Mouse (Mus musculus): ENCODE data around the gene Fbxo40.
A peak's percentile ranks its signal among the peaks of the same experiment; 100 is the strongest.

Fbxo40 gene

GRCm38 (mm10) chr16:36989999-36990625 is at the start of gene Fbxo40:
Gene Fbxo40 (minus strand): TSS chr16:36990467.
- no peak for DNase-seq (ENCODE audit: low read depth, low spot score)

- DNase-seq (ENCODE audit: low read depth, low spot score): no peak
These were observed 44.5 kb upstream of the Fbxo40 start for GRCm38 (mm10) chr16:37034751-37035150.

- no peak for DNase-seq (ENCODE audit: low read depth, low spot score)
These were observed 41.7 kb upstream of the Fbxo40 start for GRCm38 (mm10) chr16:37031996-37032395.

DNA sequence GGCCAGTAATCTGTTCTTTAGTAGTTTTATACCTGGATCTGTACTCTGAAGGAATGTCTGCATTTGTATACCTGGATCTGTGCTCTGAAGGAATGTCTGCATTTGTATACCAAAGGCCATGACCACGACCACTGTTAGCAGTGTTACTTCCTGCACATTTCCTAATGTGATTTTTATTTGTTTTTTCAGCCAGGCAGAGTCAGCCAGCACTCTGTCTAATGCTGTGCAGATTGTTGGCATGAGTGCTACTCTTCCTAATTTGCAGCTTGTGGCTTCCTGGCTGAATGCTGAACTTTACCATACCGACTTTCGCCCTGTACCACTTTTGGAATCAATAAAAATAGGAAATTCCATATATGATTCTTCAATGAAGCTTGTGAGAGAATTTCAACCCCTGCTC is 37.3 kb upstream of the Fbxo40 start:
- no peak for DNase-seq (ENCODE audit: low read depth, low spot score)

DNA sequence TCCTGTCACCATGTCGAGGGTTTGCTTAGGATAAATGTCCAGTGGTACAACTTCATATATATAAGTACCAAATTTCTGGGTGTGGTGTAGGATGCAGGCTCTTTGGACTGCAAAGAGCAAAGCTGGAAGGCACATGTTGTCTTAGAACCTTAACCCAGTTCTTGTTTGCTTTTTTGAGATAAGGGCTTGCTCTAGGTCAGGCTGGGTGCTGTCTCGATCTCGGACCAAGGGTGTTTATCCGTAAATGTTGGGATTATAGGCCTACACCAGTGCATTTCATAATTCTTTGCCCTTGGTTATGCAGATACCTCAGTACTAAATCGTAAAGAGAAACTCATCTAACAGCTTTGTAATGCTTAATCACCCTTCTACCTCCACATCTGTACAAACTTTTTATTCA is 22.1 kb upstream of the Fbxo40 start:
- DNase-seq (ENCODE audit: low read depth, low spot score): no peak

- no peak for DNase-seq (ENCODE audit: low read depth, low spot score)
These were observed 21.6 kb upstream of the Fbxo40 start for GRCm38 (mm10) chr16:37011922-37012289.

DNA sequence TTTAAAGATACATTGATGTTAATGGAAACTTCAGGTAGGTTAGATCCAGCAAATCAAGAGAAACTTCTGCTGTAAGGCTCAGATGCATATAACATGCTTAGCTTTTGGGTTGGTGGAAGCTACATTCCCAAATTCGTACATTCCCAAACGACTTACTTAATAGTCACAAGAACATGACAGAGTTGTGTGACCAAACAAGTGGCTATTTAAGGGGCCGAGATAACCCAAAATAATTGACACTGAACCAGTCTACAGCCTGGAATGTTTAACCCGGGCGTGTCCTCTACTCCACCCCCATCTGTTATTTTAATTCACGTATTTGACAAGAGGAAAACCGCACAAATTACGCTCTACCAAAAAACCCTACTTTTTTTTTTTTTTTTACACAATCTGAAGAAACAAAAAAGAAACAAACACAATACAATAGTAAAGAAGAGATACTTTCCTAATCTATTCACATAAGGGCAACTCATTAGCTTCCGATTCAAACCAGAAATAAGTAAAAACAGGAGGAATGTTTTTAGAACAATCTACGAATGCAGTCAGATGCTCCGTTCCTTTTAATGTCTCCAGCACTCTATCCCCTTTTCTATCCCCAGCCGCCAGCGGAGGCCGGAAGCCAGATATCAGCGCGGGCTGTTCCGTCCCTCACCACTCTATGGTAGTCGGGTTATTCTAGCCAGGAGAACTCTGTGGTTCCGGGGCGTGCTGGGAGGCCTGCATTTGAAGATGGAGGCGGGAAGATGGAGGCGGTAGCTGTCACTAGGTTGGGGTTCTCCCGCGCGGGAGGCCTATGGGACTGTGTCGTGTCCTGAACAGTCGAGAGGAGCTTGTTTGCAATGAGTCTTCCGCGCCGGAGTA is 21.0 kb upstream of the Fbxo40 start, which contains the start of gene Polq:
Gene Polq (plus strand): TSS at position 726 of the 861 bp plus-strand sequence.
- DNase-seq (ENCODE audit: low read depth, low spot score): peak; percentile 94

DNA sequence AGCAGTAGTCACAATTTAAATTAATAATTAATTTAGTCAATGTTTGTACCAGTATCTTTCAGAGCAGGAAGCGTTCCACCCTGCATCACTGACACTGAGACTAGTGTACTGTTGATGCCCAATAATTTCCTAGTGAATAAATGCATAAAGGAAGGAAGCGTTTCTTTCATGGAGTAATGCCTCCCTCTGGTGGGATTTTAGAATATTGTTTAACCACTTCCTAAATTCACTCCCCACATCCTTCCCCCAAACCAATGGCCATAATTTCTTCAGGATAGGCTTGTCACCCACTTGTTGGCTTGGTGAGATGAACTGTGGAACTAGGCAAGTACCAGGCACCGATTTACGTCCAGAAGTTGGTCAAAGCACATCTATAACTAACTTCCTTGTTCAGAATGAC is 20.1 kb upstream of the Fbxo40 start:
- DNase-seq (ENCODE audit: low read depth, low spot score): peak; percentile 62

DNA sequence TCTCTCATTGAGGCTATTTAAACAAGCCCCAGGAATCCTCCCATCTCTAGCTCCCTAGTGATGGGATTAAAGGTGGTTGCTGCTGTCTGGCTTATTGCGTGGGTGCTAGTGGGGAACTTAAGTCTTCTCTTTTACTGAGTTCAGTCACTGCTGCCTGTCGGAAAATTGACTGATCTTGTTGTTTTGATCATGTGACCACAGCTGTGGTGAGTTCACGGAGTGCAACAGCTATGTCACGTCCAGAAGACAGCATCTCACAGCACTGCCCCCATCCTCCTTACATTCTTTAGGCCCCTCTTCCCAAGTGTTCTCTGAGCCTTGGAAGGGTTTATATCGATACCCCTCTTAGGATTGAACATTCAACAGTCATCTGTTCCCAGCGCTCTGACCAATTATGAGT is 19.0 kb upstream of the Fbxo40 start:
- peak; percentile 18 for DNase-seq (ENCODE audit: low read depth, low spot score)

DNA sequence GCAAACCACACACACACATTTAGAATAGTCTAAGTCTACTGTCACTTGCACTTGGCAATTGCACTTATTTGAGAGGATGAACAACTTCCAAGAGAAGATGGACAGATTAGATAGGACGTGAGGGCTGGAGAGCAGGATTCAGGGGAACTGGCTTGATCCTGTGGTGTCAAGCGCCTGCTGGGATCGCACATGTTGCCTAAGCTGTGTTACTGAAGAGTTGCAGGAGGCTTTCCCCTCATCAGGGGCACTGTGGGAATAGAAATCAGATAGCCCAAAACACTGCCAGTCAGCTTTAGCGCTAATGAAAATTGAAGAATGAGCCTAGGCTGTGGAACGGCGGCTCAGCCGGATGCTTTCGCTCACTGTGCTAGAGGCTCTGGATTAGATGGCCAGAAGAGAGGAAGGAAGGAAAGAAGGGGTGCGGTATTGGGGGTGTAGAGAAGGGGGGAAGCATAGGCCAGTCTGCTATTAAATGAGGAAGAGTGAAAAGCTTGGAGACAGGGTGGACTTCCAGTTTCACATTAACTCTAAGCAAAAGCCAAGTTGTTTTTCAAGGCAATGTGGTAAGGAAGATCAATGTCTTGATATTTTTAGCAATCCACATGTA is 9.2 kb upstream of the Fbxo40 start:
- no peak for DNase-seq (ENCODE audit: low read depth, low spot score)

DNA sequence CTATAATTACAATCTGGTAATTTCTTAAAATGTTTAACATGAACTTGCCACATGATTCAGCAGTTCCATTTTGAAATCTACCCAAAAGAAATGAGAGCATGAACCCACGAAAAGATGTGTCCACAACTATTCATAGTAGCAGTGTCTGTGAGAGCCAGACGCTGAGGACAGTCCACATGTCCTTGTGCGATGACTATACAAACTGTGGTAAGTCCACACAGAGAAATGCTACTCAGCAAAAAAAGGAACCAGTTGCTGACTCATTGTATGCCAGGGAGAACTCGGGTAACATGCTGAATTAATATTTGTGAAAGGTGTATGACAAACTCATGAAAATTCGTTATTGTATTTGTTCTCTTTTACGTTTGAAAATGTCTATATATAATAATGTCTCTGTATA is 7.4 kb upstream of the Fbxo40 start:
- no peak for DNase-seq (ENCODE audit: low read depth, low spot score)

GRCm38 (mm10) chr16:36989493-36989892 is 774 bp downstream of the Fbxo40 start:
- DNase-seq (ENCODE audit: low read depth, low spot score): peak; percentile 11

DNA sequence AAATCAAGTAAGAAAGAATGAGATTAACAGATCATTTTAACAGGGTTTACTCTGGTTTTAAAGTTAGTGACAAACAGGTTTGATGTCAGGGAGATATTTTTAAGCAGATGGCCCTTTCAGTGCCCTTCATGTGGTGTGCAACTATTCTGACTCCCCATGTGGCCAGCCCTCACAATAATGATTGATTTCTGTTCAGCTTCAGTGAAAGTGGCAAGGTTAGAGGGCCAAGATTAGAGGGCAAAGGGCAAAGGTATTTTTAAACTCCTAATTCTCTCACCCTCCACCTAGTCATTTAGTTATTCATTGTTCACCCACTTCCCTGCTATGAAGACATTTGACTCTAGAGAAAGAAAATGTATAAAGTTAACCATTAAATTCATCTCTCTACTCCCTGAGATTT is 2.2 kb downstream of the Fbxo40 start:
- DNase-seq (ENCODE audit: low read depth, low spot score): no peak

DNA sequence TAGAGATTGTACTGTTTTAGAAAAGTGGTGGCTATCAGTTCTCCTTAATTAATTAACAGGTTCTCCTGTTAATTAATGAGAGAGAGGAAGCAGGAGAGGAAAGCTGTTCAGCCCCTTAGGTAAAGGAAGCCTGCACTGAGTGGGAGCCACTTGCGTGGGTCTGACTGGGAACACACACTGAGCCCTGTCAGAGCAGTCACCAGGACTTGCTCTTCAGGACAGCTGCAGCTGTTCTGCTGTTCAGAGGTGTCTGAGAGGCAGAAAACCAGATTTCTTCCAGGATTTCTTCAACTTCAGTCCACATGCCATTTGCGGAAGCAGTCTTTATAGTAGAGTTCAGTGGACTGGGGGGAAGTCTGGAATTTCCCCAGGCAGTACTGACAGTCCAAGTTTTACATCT is 2.9 kb downstream of the Fbxo40 start:
- no peak for DNase-seq (ENCODE audit: low read depth, low spot score)

DNA sequence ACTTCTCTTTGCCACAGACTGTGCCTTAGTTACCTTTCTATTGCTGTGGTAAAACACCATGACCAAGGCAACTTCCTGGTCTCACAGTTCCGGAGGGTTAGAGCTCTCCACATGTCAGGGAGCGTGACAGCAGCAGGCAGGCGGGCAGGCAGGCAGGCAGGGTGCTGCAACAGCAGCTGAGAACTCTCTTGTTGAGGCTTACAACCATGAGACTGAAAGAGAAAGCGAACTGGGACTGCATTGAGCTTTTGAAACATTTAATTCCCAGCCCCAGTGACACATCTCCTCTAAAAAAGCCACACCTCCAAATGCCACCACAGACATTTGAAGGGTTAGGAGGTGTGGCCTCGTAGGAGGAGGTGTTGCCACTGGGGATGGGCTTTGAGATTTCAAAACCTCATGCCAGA is 4.6 kb downstream of the Fbxo40 start:
- peak; percentile 67 for DNase-seq (ENCODE audit: low read depth, low spot score)

DNA sequence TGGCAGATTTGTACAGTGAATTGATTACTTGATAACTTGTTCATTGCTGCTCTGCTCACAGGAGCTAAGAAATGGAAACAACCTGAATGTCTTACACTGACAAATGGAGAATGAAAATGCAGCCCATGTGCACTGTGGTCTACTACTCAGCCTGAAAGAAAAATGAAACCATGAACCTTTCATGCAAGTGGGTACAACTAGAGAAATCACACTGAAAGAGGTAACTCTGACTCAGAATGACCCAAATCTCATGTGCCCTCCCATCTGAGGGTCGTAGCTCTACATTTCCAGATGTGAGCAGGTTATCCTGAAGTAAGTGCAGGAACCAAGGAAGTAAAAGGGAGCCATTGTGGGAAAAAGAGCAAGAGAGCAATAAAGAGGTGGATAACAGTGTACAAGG is 6.5 kb downstream of the Fbxo40 start:
- no peak for DNase-seq (ENCODE audit: low read depth, low spot score)

- DNase-seq (ENCODE audit: low read depth, low spot score): no peak
These were observed 11.1 kb downstream of the Fbxo40 start for GRCm38 (mm10) chr16:36979127-36979526.

GRCm38 (mm10) chr16:36963415-36963814 is 26.9 kb downstream of the Fbxo40 start:
- no peak for DNase-seq (ENCODE audit: low read depth, low spot score)

- no peak for DNase-seq (ENCODE audit: low read depth, low spot score)
These were observed 35.2 kb downstream of the Fbxo40 start for GRCm38 (mm10) chr16:36955106-36955505.

DNA sequence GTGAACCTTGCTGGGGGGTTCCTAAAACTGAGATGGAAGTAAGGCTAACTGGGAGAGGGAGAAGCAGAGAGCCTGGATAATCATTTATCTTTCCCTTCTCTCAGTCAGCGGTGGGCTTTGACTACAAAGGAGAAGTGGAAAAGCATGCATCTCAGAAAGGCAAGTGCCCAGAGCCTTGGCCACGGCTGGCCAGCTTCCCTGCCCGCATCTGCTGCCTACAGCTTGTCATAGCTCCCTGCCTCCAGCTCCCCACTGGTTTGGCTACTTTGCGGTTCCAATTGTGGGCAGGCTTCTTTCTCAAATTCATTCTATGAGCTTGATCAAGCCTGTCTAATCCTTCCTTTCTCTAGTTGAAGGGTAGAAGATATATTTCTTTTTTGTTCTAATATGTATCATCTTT is 39.2 kb downstream of the Fbxo40 start:
- no peak for DNase-seq (ENCODE audit: low read depth, low spot score)

GRCm38 (mm10) chr16:36949614-36950336 is 40.5 kb downstream of the Fbxo40 start:
- no peak for DNase-seq (ENCODE audit: low read depth, low spot score)

GRCm38 (mm10) chr16:36947646-36948197 is 42.5 kb downstream of the Fbxo40 start:
- no peak for DNase-seq (ENCODE audit: low read depth, low spot score)
